Mouse (Mus musculus) spleen, postnatal 10 days (tissue): ENCODE data around the gene Rpl36a-ps1.

Source experiments
- DNase-seq, 2 experiments: peaks; one replicate each; pipeline ENCODE4 v3.0.0; 2021 to 2022; ENCODE audit warnings: low spot score in 2 of 2

Gene Rpl36a-ps1

GRCm38 (mm10) chr14:98951626-98952290 is 42.4 kb downstream of the Rpl36a-ps1 start:
- DNase-seq = no peak
